Mouse (Mus musculus): ENCODE measurements around the gene Naa40.

Gene Naa40

GRCm38 (mm10) chr19:7205753-7206736 is 34.9 kb downstream of the Naa40 start, which contains the start of gene Otub1:
Gene Otub1, minus strand, starts transcription at chr19:7206316.
- TF ChIP-seq GATA4 (IDR thresholded peaks at IDR 0.05; ENCODE audit: insufficient replicate concordance, low read length): no peak

- no peak for TF ChIP-seq GATA4 (IDR thresholded peaks at IDR 0.05; ENCODE audit: insufficient replicate concordance, low read length)
These were observed 35.7 kb downstream of the Naa40 start for GRCm38 (mm10) chr19:7205326-7205725.

- no peak for TF ChIP-seq GATA4 (IDR thresholded peaks at IDR 0.05; ENCODE audit: insufficient replicate concordance, low read length)
These were observed 36.1 kb downstream of the Naa40 start for GRCm38 (mm10) chr19:7204898-7205297.

- no peak for TF ChIP-seq GATA4 (IDR thresholded peaks at IDR 0.05; ENCODE audit: insufficient replicate concordance, low read length)
These were observed 40.6 kb downstream of the Naa40 start for GRCm38 (mm10) chr19:7200427-7200826.

GRCm38 (mm10) chr19:7199089-7199488 is 41.9 kb downstream of the Naa40 start:
- no peak for TF ChIP-seq GATA4 (IDR thresholded peaks at IDR 0.05; ENCODE audit: insufficient replicate concordance, low read length)

- TF ChIP-seq GATA4 (IDR thresholded peaks at IDR 0.05; ENCODE audit: insufficient replicate concordance, low read length): no peak
These were observed 43.5 kb downstream of the Naa40 start for GRCm38 (mm10) chr19:7197445-7197844.

GRCm38 (mm10) chr19:7196741-7197270 is 44.2 kb downstream of the Naa40 start:
- no peak for TF ChIP-seq GATA4 (IDR thresholded peaks at IDR 0.05; ENCODE audit: insufficient replicate concordance, low read length)

- no peak for TF ChIP-seq GATA4 (IDR thresholded peaks at IDR 0.05; ENCODE audit: insufficient replicate concordance, low read length)
These were observed 44.9 kb downstream of the Naa40 start for GRCm38 (mm10) chr19:7195900-7196728.

GRCm38 (mm10) chr19:7192561-7192967 is 48.4 kb downstream of the Naa40 start:
- no peak for TF ChIP-seq GATA4 (IDR thresholded peaks at IDR 0.05; ENCODE audit: insufficient replicate concordance, low read length)

GRCm38 (mm10) chr19:7191639-7192038 is 49.3 kb downstream of the Naa40 start:
- TF ChIP-seq GATA4 (IDR thresholded peaks at IDR 0.05; ENCODE audit: insufficient replicate concordance, low read length): no peak

GRCm38 (mm10) chr19:7190986-7191385 is 50.0 kb downstream of the Naa40 start:
- no peak for TF ChIP-seq GATA4 (IDR thresholded peaks at IDR 0.05; ENCODE audit: insufficient replicate concordance, low read length)

- TF ChIP-seq GATA4 (IDR thresholded peaks at IDR 0.05; ENCODE audit: insufficient replicate concordance, low read length): no peak
These were observed 52.0 kb downstream of the Naa40 start for GRCm38 (mm10) chr19:7189026-7189425.

- TF ChIP-seq GATA4 (IDR thresholded peaks at IDR 0.05; ENCODE audit: insufficient replicate concordance, low read length): no peak
These were observed 53.8 kb downstream of the Naa40 start for GRCm38 (mm10) chr19:7187157-7187556.

- TF ChIP-seq GATA4 (IDR thresholded peaks at IDR 0.05; ENCODE audit: insufficient replicate concordance, low read length): no peak
These were observed 55.2 kb downstream of the Naa40 start for GRCm38 (mm10) chr19:7185715-7186291.

- TF ChIP-seq GATA4 (IDR thresholded peaks at IDR 0.05; ENCODE audit: insufficient replicate concordance, low read length): no peak
These were observed 55.9 kb downstream of the Naa40 start for GRCm38 (mm10) chr19:7185059-7185458.

All from liver, adult (tissue).